Mouse (Mus musculus): Measurements from ENCODE around the gene Mindy4. TPM values are rescaled to one million over a fixed set of nuclear protein-coding genes. Genes with fewer than 3 reads are reported as not detected.

Mindy4 gene
- 1.4 and 1.7 TPM in 2 replicates for polyA plus RNA-seq (2015; fragmentation: Nextera tagmentation; extraction: Ambion mirVana)

GRCm38 (mm10) chr6:55202913-55203910 is at the start of gene Mindy4:
TSS of gene Mindy4 (plus strand) at chr6:55203383.
- peak; percentile 50 for DNase-seq
- no peaks in the 10 kb centered on the region for H3K36me3 ChIP-seq
- peak within 1 kb of the TSS; percentile 65 for H3K4me3 ChIP-seq (replicated peaks)
- WGBS (ENCODE audit: insufficient replicate concordance) = 8% methylated on average over 32 of the region's 33 CpGs
- H3K4me2 ChIP-seq = peak within 1 kb of the TSS; percentile 76
- H3K27me3 ChIP-seq = no peaks in the 10 kb centered on the region
- peaks cover 18% of the 10 kb centered on the region for H3K4me1 ChIP-seq (replicated peaks)
- H3K9ac ChIP-seq = peak within 1 kb of the TSS; percentile 64
- H3K27ac ChIP-seq = no peak within 1 kb of the TSS
- ATAC-seq (ENCODE audit: low read depth) = peak; percentile 87
- no peaks in the 10 kb centered on the region for H3K9me3 ChIP-seq (replicated peaks)

GRCm38 (mm10) chr6:55159256-55159655 is 43.9 kb upstream of the Mindy4 start:
- Histone ChIP-seq H3K27me3 (no peaks in the 10 kb centered on the region), H3K36me3 (no peaks in the 10 kb centered on the region), H3K27ac (no peak overlapping the region), H3K9me3 (replicated peaks) (no peaks in the 10 kb centered on the region), H3K4me1 (replicated peaks) (no peaks in the 10 kb centered on the region), H3K4me3 (replicated peaks) (no peak overlapping the region), H3K9ac (no peak overlapping the region), H3K4me2 (no peak overlapping the region)
- DNase-seq = no peak
- WGBS (ENCODE audit: insufficient replicate concordance) = 41% methylated on average over 1 of the region's 1 CpGs
- no peak for ATAC-seq (ENCODE audit: low read depth)

- ATAC-seq (ENCODE audit: low read depth) (no peak), DNase-seq (no peak)
- no peak overlapping the region for H3K4me3 ChIP-seq (replicated peaks)
- H3K4me1 ChIP-seq (replicated peaks) = no peaks in the 10 kb centered on the region
- H3K9me3 ChIP-seq (replicated peaks) = no peaks in the 10 kb centered on the region
- no peak overlapping the region for H3K9ac ChIP-seq
- H3K4me2 ChIP-seq = no peak overlapping the region
- peaks cover 2% of the 10 kb centered on the region; the same call in 1 of the 2 replicates for H3K27me3 ChIP-seq
- no peaks in the 10 kb centered on the region for H3K36me3 ChIP-seq
- H3K27ac ChIP-seq = no peak overlapping the region
- 54% methylated on average over 5 of the region's 5 CpGs for whole genome bisulfite sequencing (ENCODE audit: insufficient replicate concordance)
These were observed 41.8 kb upstream of the Mindy4 start for GRCm38 (mm10) chr6:55161311-55161761.

- no peaks in the 10 kb centered on the region for H3K9me3 ChIP-seq (replicated peaks)
These were observed 40.1 kb upstream of the Mindy4 start for GRCm38 (mm10) chr6:55163046-55163584.

DNA sequence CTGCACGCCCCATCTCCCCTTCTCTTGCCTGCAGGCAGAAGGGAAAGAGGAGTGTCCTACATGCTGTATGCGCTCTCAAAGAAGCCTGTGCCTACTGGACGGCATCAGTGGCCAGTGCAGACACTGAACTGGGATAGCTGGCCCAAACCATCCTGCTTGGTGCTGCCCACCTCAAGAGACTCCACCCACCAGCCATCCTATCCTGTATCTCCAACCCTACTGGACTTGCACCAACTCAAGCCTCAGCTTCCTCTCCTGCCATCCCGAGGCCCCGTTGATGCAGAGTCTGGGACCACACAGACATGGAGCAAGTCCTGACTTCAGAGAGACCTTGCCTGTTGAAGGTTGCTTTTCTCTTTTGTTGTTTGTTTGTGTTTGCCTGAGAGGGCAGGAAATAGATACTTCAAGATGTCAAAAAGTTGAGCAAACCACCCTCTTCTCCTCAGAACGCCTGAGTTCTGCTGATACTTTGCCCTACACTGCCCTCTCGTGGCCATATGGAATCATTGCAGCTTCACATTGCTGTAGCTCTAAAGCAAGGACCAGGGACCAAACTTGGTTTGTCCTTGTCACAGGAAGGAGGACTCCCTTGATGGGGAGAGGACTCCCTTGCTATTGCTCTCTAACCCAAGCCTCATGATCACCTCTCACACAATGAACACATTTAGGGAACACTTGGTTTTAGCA is 36.3 kb upstream of the Mindy4 start:
- no peak for ATAC-seq (ENCODE audit: low read depth)
- Histone ChIP-seq H3K9ac (no peak overlapping the region), H3K27ac (no peak overlapping the region), H3K4me1 (replicated peaks) (no peaks in the 10 kb centered on the region), H3K36me3 (no peaks in the 10 kb centered on the region), H3K27me3 (peaks cover 2% of the 10 kb centered on the region; the same call in 1 of the 2 replicates), H3K9me3 (replicated peaks) (no peaks in the 10 kb centered on the region), H3K4me2 (no peak overlapping the region), H3K4me3 (replicated peaks) (no peak overlapping the region)
- 45% methylated on average over 7 of the region's 7 CpGs for WGBS (ENCODE audit: insufficient replicate concordance)
- peak; percentile 26 for DNase-seq

More at GRCm38 (mm10) chr6:55163046-55163584, 40.1 kb upstream of the Mindy4 start:
- H3K36me3 ChIP-seq = no peaks in the 10 kb centered on the region
- no peak overlapping the region for H3K27ac ChIP-seq
- H3K4me2 ChIP-seq = no peak overlapping the region
- H3K4me3 ChIP-seq (replicated peaks) = no peak overlapping the region
- ATAC-seq (ENCODE audit: low read depth) (no peak), DNase-seq (no peak)
- no peak overlapping the region for H3K9ac ChIP-seq
- H3K27me3 ChIP-seq = peaks cover 2% of the 10 kb centered on the region; the same call in 1 of the 2 replicates
- no peaks in the 10 kb centered on the region for H3K4me1 ChIP-seq (replicated peaks)
- 65% methylated on average over 8 of the region's 8 CpGs for WGBS (ENCODE audit: insufficient replicate concordance)

DNA sequence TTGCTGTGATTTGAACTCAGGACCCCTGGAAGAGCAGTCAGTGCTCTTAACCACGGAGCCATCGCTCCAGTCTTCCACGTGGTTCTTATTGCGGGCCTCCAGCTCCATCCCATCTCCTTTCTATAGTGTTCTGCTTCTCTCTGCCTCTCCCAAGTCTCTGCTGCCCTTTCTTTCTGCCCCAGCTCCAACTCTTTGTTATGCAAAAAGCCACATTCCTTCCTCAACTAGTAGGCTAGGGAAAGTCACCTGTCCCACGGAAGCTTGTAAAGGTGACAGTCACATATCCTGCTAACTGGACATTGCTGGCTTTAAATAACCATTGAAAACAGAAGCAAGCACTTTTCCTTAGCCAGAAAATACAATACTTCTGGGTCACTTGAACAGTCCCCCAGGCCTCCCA is 33.4 kb upstream of the Mindy4 start:
- 57% methylated on average over 5 of the region's 5 CpGs for WGBS (ENCODE audit: insufficient replicate concordance)
- Histone ChIP-seq H3K4me3 (replicated peaks) (no peak overlapping the region), H3K27me3 (peaks cover 2% of the 10 kb centered on the region; the same call in 1 of the 2 replicates), H3K4me1 (replicated peaks) (peaks cover 3% of the 10 kb centered on the region; the same call in 1 of the 2 replicates), H3K4me2 (no peak overlapping the region), H3K27ac (no peak overlapping the region), H3K9ac (no peak overlapping the region), H3K36me3 (no peaks in the 10 kb centered on the region), H3K9me3 (replicated peaks) (no peaks in the 10 kb centered on the region)
- no peak for ATAC-seq (ENCODE audit: low read depth)
- no peak for DNase-seq

DNA sequence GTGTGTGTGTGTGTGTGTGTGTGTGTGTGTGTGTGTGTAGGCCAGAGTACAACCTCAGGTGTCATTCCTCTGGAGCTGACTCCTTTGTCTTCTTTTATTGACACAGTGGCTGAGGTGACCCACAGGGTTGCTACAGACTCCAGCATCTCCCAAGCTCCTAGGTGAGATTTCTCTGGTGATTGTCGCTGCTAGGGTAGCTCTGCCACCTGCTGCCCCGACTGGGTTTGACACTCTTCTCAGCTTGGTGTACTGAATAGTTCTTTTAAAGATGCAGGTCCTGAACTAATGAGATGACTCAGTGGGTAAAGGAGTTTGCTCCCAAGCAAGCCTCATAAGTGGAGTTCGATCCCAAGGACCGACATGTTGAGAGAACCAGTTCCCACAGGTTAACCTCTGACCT is 31.5 kb upstream of the Mindy4 start:
- WGBS (ENCODE audit: insufficient replicate concordance) = 58% methylated on average over 4 of the region's 4 CpGs
- Histone ChIP-seq H3K4me2 (no peak overlapping the region), H3K36me3 (no peaks in the 10 kb centered on the region), H3K27me3 (no peaks in the 10 kb centered on the region), H3K9ac (no peak overlapping the region), H3K4me1 (replicated peaks) (peaks cover 9% of the 10 kb centered on the region), H3K4me3 (replicated peaks) (no peak overlapping the region), H3K27ac (no peak overlapping the region), H3K9me3 (replicated peaks) (no peaks in the 10 kb centered on the region)
- ATAC-seq (ENCODE audit: low read depth) (no peak), DNase-seq (no peak)

- no peak for DNase-seq
- Histone ChIP-seq H3K9ac (no peak overlapping the region), H3K36me3 (no peaks in the 10 kb centered on the region), H3K9me3 (replicated peaks) (no peaks in the 10 kb centered on the region), H3K4me2 (no peak overlapping the region), H3K27me3 (no peaks in the 10 kb centered on the region), H3K4me1 (replicated peaks) (peaks cover 11% of the 10 kb centered on the region), H3K4me3 (replicated peaks) (no peak overlapping the region), H3K27ac (no peak overlapping the region)
- 52% methylated on average over 10 of the region's 10 CpGs for WGBS (ENCODE audit: insufficient replicate concordance)
- no peak for ATAC-seq (ENCODE audit: low read depth)
These were observed 30.0 kb upstream of the Mindy4 start for GRCm38 (mm10) chr6:55173171-55173570.

- H3K27ac ChIP-seq = no peak overlapping the region
- WGBS (ENCODE audit: insufficient replicate concordance) = 52% methylated on average over 3 of the region's 3 CpGs
- H3K36me3 ChIP-seq = no peaks in the 10 kb centered on the region
- H3K27me3 ChIP-seq = no peaks in the 10 kb centered on the region
- ATAC-seq (ENCODE audit: low read depth) (no peak), DNase-seq (no peak)
- H3K4me1 ChIP-seq (replicated peaks) = peaks cover 11% of the 10 kb centered on the region
- H3K4me2 ChIP-seq = no peak overlapping the region
- H3K9me3 ChIP-seq (replicated peaks) = no peaks in the 10 kb centered on the region
- no peak overlapping the region for H3K4me3 ChIP-seq (replicated peaks)
- no peak overlapping the region for H3K9ac ChIP-seq
These were observed 29.2 kb upstream of the Mindy4 start for GRCm38 (mm10) chr6:55173941-55174349.

DNA sequence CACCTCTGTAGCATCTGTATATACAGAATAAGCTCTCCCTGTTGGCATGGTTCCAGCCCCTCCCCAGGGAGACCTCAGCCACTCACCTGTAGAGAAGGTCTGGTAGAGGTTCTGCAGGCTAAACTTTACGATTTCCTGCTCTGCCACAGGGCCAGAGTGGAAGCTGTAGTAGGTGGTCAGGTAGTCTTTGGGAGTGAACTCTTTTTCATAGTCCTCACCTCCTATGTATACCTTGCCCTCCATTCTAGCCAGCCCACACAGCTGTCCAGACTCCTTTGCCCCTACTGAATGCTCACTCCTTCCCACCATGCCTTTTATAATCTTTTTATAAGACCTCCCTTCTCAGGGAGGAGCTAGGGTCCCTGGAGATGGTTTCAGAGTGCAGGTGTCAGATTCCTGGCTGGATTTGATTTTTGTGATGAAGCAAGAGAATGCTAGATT is 28.4 kb upstream of the Mindy4 start, which contains the start of gene Inmt:
Inmt (minus strand) TSS at position 303 of the 441 bp plus-strand sequence.
- DNase-seq (no peak), ATAC-seq (ENCODE audit: low read depth) (no peak; the same call in 1 of the 2 replicates)
- Histone ChIP-seq H3K27ac (no peak within 1 kb of the TSS), H3K9me3 (replicated peaks) (no peaks in the 10 kb centered on the region), H3K9ac (no peak within 1 kb of the TSS), H3K4me1 (replicated peaks) (peaks cover 11% of the 10 kb centered on the region), H3K4me3 (replicated peaks) (no peak within 1 kb of the TSS), H3K36me3 (no peaks in the 10 kb centered on the region), H3K4me2 (no peak within 1 kb of the TSS), H3K27me3 (no peaks in the 10 kb centered on the region)
- WGBS (ENCODE audit: insufficient replicate concordance) = 25% methylated on average over 1 of the region's 1 CpGs

DNA sequence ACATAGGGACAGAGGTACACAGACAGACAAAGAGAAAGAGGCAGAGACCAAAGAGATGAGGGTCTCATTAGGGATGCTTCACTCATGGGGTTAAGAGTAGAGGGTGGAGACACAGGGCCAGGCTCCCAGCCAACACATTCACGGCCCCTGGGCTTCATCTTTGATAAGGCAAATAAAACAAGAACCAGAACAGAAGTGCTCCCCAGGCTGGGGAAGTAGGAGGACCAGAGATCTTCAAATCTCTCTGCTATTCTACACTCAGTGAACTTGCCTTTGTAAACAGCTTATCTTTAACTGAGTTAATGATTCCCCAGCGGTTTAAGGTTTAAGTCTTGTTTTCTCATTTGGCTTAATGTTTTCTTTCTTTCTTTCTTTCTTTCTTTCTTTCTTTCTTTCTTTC is 27.7 kb upstream of the Mindy4 start:
- ATAC-seq (ENCODE audit: low read depth) = no peak

More for the DNA sequence above, 27.7 kb upstream of the Mindy4 start:
- H3K27ac ChIP-seq = no peak overlapping the region
- H3K27me3 ChIP-seq = no peaks in the 10 kb centered on the region
- H3K9ac ChIP-seq = no peak overlapping the region
- H3K9me3 ChIP-seq (replicated peaks) = no peaks in the 10 kb centered on the region
- WGBS (ENCODE audit: insufficient replicate concordance) = 25% methylated on average over 2 of the region's 2 CpGs
- no peak for DNase-seq
- no peak overlapping the region for H3K4me2 ChIP-seq
- H3K4me3 ChIP-seq (replicated peaks) = no peak overlapping the region
- no peaks in the 10 kb centered on the region for H3K36me3 ChIP-seq
- peaks cover 11% of the 10 kb centered on the region for H3K4me1 ChIP-seq (replicated peaks)

Data from liver, embryonic 13.5 days (tissue).